Mouse (Mus musculus): ENCODE data around the gene Trim71. TPM values are rescaled to one million over a fixed set of nuclear protein-coding genes. Genes with fewer than 3 reads are reported as not detected.

Trim71 gene
- total and polyA plus RNA-seq, 2 experiments from 2014 or later = 0.13 to 0.19 TPM

DNA sequence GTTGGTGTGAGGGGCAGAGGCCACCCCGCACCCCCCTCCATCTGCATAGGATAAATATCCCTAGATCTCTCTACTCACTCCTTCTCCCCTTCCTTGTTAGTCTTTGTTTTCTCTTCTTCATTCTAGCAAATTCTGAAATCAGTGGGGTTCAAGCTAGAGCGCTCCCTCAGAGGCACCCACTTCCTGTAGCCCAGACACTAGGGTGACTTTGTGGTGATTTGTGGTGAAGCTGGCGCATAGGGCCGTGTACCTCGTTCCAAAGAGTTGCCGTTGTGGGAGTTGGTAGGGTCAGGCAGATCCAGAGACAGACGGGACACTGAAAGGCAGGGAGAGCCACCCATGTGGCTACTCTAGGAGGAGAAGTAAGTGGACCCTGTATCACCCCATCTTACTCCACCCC, 101.6 kb downstream of the Trim71 start:
- no peak overlapping the region for H3K4me3 ChIP-seq (ENCODE audit: low read depth, low read length)
- DNase-seq = no peak
- H3K4me1 ChIP-seq (ENCODE audit: insufficient read depth) = no peaks in the 10 kb centered on the region
- no peak overlapping the region for H3K4me2 ChIP-seq (ENCODE audit: low read depth)
- H3K36me3 ChIP-seq (ENCODE audit: insufficient read depth) = peaks cover 16% of the 10 kb centered on the region; the same call in 1 of the 2 replicates
- WGBS = 92% methylated on average over 7 of the region's 7 CpGs
- TF ChIP-seq CTCF (IDR thresholded peaks at IDR 0.05; ENCODE audit: low read depth) = no peak
- H3K27me3 ChIP-seq (ENCODE audit: insufficient read depth, low read length) = no peaks in the 10 kb centered on the region
- ATAC-seq = no peak
- H3K27ac ChIP-seq (ENCODE audit: low read depth, low read length) = no peak overlapping the region
- no peak overlapping the region for H3K9ac ChIP-seq
- no peaks in the 10 kb centered on the region for H3K9me3 ChIP-seq (ENCODE audit: low read length)

DNA sequence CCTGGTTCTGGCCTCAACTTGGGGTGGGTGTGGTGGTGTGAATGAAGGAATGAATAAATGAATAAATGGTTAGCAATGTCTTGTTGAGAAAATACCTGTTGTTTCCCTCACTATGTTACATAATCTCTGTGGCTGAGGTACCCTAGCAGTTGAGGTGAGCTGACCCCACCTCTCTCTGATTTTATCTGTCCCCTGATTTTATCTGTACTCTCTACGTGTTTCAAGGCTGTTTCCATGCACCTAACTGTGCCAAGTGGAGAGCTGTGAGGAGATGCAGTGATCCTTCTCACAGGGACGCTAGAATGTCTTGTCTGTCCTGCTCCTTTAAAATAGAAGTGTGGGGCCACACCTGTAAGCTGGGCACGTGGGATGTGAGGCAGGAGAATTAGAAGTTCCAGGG, 105.7 kb downstream of the Trim71 start:
- no peaks in the 10 kb centered on the region for H3K4me1 ChIP-seq (ENCODE audit: insufficient read depth)
- H3K36me3 ChIP-seq (ENCODE audit: insufficient read depth) = peaks cover 12% of the 10 kb centered on the region; the same call in 1 of the 2 replicates
- no peak overlapping the region for H3K9ac ChIP-seq
- H3K27ac ChIP-seq (ENCODE audit: low read depth, low read length) = no peak overlapping the region
- no peak for TF ChIP-seq CTCF (IDR thresholded peaks at IDR 0.05; ENCODE audit: low read depth)
- 85% methylated on average over 3 of the region's 3 CpGs for whole genome bisulfite sequencing
- no peaks in the 10 kb centered on the region for H3K9me3 ChIP-seq (ENCODE audit: low read length)
- no peak for DNase-seq
- ATAC-seq = no peak
- H3K4me3 ChIP-seq (ENCODE audit: low read depth, low read length) = no peak overlapping the region
- H3K27me3 ChIP-seq (ENCODE audit: insufficient read depth, low read length) = no peaks in the 10 kb centered on the region
- no peak overlapping the region for H3K4me2 ChIP-seq (ENCODE audit: low read depth)

Other genes starting within 250 kb of the Trim71 start
- gene Bcl2a1c, start 234.2 kb downstream of the Trim71 start, total RNA-seq (2014; rRNA removed) = not detected in 2 replicates
- not detected in 2 replicates for gene Bcl2a1c, start 234.2 kb downstream of the Trim71 start, polyA plus RNA-seq (2015; fragmentation: Nextera tagmentation; extraction: Ambion mirVana)
- gene Crtap, start 173.7 kb downstream of the Trim71 start, total RNA-seq (2014; rRNA removed) = 7.0 and 14.2 TPM in 2 replicates
- 23.8 and 25.5 TPM in 2 replicates for gene Crtap, start 173.7 kb downstream of the Trim71 start, polyA plus RNA-seq (2015; fragmentation: Nextera tagmentation; extraction: Ambion mirVana)
- gene Glb1, start 163.3 kb downstream of the Trim71 start, total RNA-seq (2014; rRNA removed) = 21.8 and 26.1 TPM in 2 replicates
- gene Glb1, start 163.3 kb downstream of the Trim71 start, polyA plus RNA-seq (2015; fragmentation: Nextera tagmentation; extraction: Ambion mirVana) = 27.5 and 32.3 TPM in 2 replicates
- gene Tmppe, start 163.3 kb downstream of the Trim71 start, total RNA-seq (2014; rRNA removed) = 4.5 and 5.5 TPM in 2 replicates
- gene Tmppe, start 163.3 kb downstream of the Trim71 start, polyA plus RNA-seq (2015; fragmentation: Nextera tagmentation; extraction: Ambion mirVana) = 4.6 and 6.8 TPM in 2 replicates
- not detected in 2 replicates for gene Ccr4, start 59.5 kb downstream of the Trim71 start, total RNA-seq (2014; rRNA removed)
- not detected in 2 replicates for gene Ccr4, start 59.5 kb downstream of the Trim71 start, polyA plus RNA-seq (2015; fragmentation: Nextera tagmentation; extraction: Ambion mirVana)
- gene C130032M10Rik, start 48.7 kb downstream of the Trim71 start, total RNA-seq (2014; rRNA removed) = not detected in 2 replicates
- gene C130032M10Rik, start 48.7 kb downstream of the Trim71 start, polyA plus RNA-seq (2015; fragmentation: Nextera tagmentation; extraction: Ambion mirVana) = not detected in 2 replicates
- 45.2 and 50.6 TPM in 2 replicates for gene Cnot10, start 75.8 kb upstream of the Trim71 start, total RNA-seq (2014; rRNA removed)
- gene Cnot10, start 75.8 kb upstream of the Trim71 start, polyA plus RNA-seq (2015; fragmentation: Nextera tagmentation; extraction: Ambion mirVana) = 44.4 and 47.1 TPM in 2 replicates
- 136 and 152 TPM in 2 replicates for gene Dync1li1, start 124.4 kb upstream of the Trim71 start, total RNA-seq (2014; rRNA removed)
- 127 and 145 TPM in 2 replicates for gene Dync1li1, start 124.4 kb upstream of the Trim71 start, polyA plus RNA-seq (2015; fragmentation: Nextera tagmentation; extraction: Ambion mirVana)
- 16.3 and 17.1 TPM in 2 replicates for gene Cmtm6, start 166.7 kb upstream of the Trim71 start, total RNA-seq (2014; rRNA removed)
- 19.5 and 22.7 TPM in 2 replicates for gene Cmtm6, start 166.7 kb upstream of the Trim71 start, polyA plus RNA-seq (2015; fragmentation: Nextera tagmentation; extraction: Ambion mirVana)
- 4.9 and 6.0 TPM in 2 replicates for gene Cmtm7, start 217.5 kb upstream of the Trim71 start, total RNA-seq (2014; rRNA removed)
- gene Cmtm7, start 217.5 kb upstream of the Trim71 start, polyA plus RNA-seq (2015; fragmentation: Nextera tagmentation; extraction: Ambion mirVana) = 9.5 and 11.6 TPM in 2 replicates

All from forebrain, postnatal 0 days (tissue).